Mouse (Mus musculus): ENCODE results near the gene Ano2. TPM values are rescaled to one million over a fixed set of nuclear protein-coding genes. Genes with fewer than 3 reads are reported as not detected.

The Ano2 gene
- total RNA-seq (2021) = not detected

DNA sequence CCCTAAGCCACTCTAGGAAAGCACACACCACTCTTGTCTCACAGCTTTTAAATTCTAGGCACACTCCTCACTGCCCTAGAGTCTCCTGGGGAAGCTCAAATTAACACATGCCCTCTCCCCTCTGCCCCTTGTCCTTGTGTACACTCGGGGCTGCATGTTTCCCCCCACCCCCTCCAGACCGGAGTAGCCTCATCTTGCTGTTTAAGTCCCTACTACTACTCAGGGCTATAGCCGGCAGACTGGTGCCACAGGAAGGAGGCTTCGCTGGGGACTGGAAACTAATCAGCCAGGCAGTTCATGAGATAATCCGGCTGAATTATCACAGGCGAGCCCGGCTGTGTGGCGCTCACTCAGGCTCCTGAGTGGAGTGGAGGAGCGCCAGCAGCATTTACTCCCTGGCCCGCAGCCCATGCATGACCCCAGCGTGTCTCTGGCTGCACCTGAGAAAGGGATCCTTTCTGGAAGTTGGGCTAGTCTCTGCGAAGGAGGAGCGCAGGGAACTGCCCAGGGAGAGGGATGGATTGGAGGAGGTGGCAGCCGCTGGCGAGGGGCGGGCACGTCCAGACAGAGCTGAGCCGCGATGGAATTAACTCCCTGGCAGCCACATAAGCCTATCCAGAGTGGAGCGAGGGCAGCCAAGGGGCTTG is at the start of gene Ano2:
TSS of gene Ano2 (plus strand) at position 363 of the 647 bp plus-strand sequence.
- intact Hi-C loops (cut with DNase I) = no loop called here

GRCm38 (mm10) chr6:125640486-125640885 is 49.7 kb upstream of the Ano2 start:
- no peak for DNase-seq (ENCODE audit: low spot score)
- intact Hi-C loops (cut with DNase I) = no loop called here

More for the DNA sequence above, at the start of gene Ano2:
- DNase-seq (ENCODE audit: low spot score) = no peak

DNA sequence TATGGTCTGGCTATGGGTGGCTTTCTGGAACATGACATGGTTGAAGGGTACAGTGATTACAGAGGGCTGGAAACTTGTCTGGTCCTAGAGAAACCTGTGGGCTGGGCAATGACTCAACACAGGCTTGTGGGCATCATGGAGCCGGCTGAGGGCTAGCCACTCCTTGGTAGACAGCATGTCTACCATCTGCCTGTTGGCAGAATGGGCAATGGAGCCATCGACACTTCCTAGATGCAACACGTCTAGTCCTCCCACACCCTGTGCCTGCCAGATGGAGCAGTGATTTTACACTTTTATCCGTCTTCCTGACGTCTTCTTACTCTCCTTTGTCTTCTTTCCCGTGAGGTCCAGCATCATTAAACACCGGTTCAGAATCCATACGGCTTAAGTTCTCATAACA is 49.1 kb upstream of the Ano2 start:
- intact Hi-C loops (cut with DNase I) = no loop called here
- DNase-seq (ENCODE audit: low spot score) = no peak

DNA sequence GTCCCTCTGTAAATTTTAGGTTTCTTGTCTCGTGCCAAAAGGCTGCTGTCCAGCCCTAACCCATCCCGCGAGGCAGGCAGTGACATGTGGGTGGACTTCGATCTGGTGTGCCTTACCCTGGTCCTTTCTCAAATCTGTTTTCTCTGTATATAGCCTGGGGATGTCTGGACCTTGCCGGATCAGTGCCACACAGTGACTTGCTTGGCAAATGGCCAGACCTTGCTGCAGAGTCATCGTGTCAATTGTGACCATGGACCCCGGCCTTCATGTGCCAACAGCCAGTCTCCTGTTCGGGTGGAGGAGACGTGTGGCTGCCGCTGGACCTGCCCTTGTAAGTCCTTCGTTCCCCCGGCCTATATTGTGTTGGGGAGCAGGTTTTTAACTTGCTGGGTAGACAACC is 41.3 kb upstream of the Ano2 start:
- intact Hi-C loops (cut with DNase I) = no loop called here
- no peak for DNase-seq (ENCODE audit: low spot score)

DNA sequence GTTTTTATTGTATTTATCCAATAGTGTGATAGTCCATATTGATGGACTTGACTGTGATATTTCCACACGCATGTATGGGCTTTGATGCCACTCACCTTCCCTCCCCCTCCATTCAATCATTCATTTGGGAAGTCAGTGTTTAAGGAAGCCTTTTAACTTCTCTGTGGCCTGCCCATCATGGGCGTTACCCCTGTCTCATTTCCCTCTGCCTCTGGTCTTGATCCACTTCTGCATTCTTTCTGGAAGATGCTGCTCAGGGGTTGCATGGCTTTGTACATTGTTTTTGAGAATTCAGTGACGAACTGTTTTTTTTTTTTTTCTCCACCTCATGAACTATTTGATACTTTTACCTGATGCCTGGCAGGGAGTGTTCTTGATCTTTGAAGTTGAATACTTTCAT is 38.9 kb upstream of the Ano2 start:
- DNase-seq (ENCODE audit: low spot score) = no peak
- intact Hi-C loops (cut with DNase I) = no loop called here

DNA sequence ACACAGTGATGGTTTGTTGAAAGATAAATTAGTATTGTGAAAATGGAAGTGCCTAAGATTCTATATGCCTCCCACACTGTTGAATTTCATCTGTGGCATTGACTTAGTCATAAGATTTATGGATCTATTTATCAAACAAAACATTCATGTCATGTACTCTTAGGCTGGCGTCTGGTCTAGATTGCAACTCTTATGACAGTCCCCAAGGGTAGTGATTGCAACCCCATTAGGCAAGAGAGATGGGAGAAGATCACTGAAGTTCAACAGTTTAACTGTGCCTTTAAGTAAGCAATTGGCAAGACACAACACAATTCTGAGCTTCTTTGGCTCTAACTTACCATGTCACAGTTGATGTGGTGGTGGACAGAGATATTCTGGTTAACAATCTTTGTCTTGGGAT is 36.8 kb upstream of the Ano2 start:
- no peak for DNase-seq (ENCODE audit: low spot score)
- intact Hi-C loops (cut with DNase I) = no loop called here

DNA sequence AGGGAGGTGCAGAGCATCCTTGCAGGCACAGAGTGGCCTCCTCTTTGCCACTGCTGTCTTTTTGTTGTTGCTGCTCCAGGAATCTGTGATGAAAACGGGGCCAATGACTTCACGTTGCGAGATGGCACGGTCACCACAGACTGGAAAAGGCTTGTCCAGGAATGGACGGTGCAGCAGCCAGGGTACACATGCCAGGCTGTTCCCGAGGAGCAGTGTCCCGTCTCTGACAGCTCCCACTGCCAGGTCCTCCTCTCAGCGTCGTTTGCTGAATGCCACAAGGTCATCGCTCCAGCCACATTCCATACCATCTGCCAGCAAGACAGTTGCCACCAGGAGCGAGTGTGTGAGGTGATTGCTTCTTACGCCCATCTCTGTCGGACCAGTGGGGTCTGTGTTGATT is 33.3 kb upstream of the Ano2 start:
- no peak for DNase-seq (ENCODE audit: low spot score)
- intact Hi-C loops (cut with DNase I) = no loop called here

GRCm38 (mm10) chr6:125657966-125658365 is 32.3 kb upstream of the Ano2 start:
- intact Hi-C loops (cut with DNase I) = no loop called here
- no peak for DNase-seq (ENCODE audit: low spot score)

DNA sequence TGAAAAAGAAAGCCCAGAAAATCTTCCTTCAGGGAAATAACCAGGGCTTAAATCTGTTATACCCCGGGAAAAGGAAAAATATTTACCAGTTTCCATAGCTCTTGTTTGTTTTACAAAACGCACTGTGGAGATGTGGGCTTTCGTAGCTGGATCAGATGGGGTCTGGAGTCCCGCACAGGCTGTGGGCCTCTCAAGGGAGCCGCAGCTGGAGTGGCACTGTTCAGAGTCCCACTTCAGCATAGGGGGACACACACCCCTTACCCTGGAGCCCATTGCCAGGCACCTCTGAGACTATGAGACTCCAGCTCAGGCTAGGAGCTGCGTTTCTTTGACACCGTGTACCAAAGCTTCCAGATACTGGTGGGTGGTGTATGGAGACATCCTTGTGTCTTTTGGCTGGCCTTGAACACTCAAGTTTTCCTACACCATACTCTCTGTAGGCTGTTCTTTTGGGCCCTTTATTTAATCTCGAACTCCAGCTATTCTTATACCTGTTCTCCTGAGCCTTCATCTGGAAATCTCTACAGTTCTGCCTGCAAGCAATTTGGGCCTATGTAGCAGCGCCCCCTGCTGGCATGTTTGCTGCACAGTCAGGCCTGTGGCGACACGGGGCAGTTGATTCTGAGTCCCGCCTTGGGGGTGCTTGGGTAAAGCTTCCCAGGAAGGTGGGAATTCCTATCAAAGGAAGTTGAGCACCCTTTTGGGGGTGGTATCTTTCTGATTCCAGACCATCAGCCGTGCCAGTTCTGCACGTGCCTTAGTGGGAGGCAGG is 28.9 kb upstream of the Ano2 start:
- no peak for DNase-seq (ENCODE audit: low spot score)
- intact Hi-C loops (cut with DNase I) = loop anchor here (2.0 to 5.0 kb wide), 2 partner anchors 38 to 244 kb away; no protein-coding TSS in a partner anchor

- intact Hi-C loops (cut with DNase I) = loop anchor here (5.0 kb wide), 1 partner anchor 247 kb away; no protein-coding TSS in a partner anchor
- no peak for DNase-seq (ENCODE audit: low spot score)
Observed at GRCm38 (mm10) chr6:125663906-125664305, 26.3 kb upstream of the Ano2 start.

GRCm38 (mm10) chr6:125671835-125672234 is 18.4 kb upstream of the Ano2 start:
- intact Hi-C loops (cut with DNase I) = no loop called here
- no peak for DNase-seq (ENCODE audit: low spot score)

DNA sequence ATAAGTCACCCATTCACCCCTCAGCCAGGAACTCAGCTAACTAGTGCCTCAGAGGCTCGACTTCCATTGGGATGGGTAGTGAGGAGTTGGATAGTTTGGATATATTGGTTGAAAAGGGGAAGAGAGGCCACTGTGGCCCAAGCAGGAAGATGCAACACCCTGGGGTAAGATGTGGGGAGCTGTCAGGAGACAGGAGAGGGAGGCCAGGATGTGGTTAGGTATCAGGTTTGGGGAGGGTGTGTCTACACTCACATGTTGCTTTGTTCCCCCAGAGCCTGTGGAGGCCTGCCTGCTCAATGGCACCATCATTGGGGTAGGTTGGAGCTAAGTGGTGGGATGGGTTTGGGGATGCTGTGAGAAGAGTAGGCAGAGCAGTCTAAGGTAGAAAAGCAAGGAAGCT is 11.7 kb upstream of the Ano2 start:
- intact Hi-C loops (cut with DNase I) = no loop called here
- DNase-seq (ENCODE audit: low spot score) = no peak

- intact Hi-C loops (cut with DNase I) = no loop called here
- no peak for DNase-seq (ENCODE audit: low spot score)
Observed at GRCm38 (mm10) chr6:125680613-125681012, 9.6 kb upstream of the Ano2 start.

DNA sequence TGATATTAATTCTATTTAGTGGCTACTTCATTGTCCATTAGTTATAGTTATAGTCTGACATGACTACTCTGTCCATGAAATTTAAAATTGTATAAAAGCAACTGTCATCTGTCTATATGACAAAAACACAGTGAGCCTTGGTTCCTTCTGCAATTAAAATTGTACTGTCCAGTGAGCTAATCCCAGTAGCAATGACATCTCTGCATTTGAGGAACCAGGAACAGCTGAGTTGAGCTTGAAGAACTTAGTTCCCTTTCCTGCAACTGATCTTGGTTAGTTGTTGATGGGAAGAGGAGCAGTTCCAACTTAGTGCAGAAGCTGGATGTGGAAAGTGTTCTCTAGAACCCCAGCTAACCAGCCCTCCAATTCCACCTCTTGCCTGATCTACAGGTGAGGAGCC is 4.8 kb upstream of the Ano2 start:
- DNase-seq (ENCODE audit: low spot score) = no peak
- intact Hi-C loops (cut with DNase I) = no loop called here

- intact Hi-C loops (cut with DNase I) = no loop called here
- no peak for DNase-seq (ENCODE audit: low spot score)
Observed at GRCm38 (mm10) chr6:125687986-125688385, 2.2 kb upstream of the Ano2 start.

DNA sequence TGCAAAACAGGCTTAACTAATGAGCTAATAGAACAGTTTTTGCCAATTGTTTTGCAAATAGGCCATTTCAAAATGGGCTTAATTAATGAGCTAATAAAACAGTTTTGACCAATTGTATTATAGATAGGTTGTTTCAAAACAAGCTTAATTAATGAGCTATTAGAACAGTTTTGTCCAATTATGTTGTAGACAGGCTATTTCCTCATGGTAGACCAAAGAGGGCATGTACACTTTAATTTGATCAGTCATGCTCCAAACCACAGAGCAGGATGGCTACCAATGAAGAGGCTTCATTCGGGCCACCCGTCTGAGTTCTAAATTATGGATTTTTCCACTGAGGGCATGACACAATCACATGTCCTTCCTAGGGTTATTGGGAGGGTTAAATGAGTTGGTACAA is 10.9 kb downstream of the Ano2 start:
- DNase-seq (ENCODE audit: low spot score) = no peak
- intact Hi-C loops (cut with DNase I) = no loop called here

- intact Hi-C loops (cut with DNase I) = no loop called here
Observed at GRCm38 (mm10) chr6:125711261-125711660, 21.0 kb downstream of the Ano2 start.

DNA sequence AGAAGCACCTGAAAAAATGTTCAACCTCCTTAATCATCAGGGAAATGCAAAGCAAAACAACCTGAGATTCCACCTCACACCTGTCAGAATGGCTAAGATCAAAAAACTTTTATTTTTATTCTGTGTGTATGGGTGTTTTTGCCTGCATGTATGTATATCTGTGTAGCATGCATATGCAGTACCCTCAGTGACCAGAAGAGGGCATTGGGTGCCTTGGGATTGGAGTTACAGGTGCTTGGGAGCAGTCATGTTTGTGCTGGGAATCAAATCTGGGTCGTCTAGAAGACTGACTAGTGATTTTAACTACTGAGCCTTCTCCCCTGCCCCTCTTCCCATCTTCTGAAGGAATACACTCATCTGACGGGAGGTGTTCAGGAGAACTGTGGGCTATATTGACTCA is 36.2 kb downstream of the Ano2 start:
- intact Hi-C loops (cut with DNase I) = no loop called here

More at GRCm38 (mm10) chr6:125711261-125711660, 21.0 kb downstream of the Ano2 start:
- no peak for DNase-seq (ENCODE audit: low spot score)

DNA sequence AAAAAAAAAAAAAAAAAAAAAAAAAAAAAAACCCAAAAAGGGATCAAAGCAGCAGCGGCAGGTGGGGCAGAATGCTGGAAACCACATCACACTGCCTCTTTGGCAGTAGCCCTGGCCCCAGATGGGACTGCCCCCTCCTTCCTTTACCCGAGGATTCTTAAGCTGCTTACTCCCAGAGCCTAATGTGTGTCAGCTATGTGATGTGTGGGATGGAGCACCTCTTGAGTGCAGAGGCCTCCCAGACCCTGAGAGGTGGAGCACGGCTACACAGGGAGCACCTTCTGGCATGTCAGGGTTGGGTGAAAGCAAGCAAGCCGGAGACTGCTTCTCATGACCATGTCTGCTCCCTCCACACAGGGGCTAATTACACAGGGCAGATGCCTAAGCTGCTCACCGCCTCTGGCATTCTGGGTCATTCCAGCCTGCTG is 37.3 kb downstream of the Ano2 start:
- intact Hi-C loops (cut with DNase I) = no loop called here
- no peak for DNase-seq (ENCODE audit: low spot score)

More for the DNA sequence above, 36.2 kb downstream of the Ano2 start:
- DNase-seq (ENCODE audit: low spot score) = no peak

- DNase-seq (ENCODE audit: low spot score) = no peak
- intact Hi-C loops (cut with DNase I) = no loop called here
Observed at GRCm38 (mm10) chr6:125729471-125729870, 39.3 kb downstream of the Ano2 start.

DNA sequence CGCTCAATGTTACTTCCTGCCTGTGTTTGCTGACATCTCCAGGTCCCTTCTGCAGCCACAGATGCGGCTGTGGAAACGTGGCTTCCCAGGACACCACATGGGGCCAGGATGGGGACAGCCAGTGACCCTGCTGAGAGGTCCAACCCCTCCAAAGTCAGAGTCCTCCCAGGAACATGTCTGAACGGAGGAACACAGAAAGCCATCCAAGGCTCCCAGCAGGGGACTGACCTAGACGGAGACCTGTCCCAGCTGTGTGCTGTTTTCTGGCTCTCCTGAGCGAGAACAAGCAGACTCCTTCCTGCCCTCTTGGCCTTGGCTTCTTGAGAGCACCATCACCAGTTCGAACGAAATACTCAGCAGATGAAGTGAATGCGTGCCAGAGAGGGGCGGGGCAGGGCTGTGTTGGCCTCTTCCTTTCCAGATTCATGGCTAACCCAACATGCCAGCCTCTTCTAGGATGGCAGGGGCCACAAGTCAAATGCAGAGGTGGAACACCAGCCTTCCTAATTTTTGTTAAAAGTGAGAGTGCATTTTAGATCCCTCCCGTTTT is 39.8 kb downstream of the Ano2 start:
- intact Hi-C loops (cut with DNase I) = no loop called here
- DNase-seq (ENCODE audit: low spot score) = no peak
